Mouse (Mus musculus): ENCODE results near the gene Map3k20. TPM values are rescaled to one million over a fixed set of nuclear protein-coding genes. Genes with fewer than 3 reads are reported as not detected.

The Map3k20 gene
- total and polyA plus RNA-seq, 2 experiments from 2014 or later, result 3.4 to 8.5 TPM

- DNase-seq (ENCODE audit: low spot score), result no peak
- Histone ChIP-seq H3K4me3 (ENCODE audit: low read depth, low read length) (no peak overlapping the region), H3K4me1 (ENCODE audit: insufficient read depth, low read length) (no peaks in the 10 kb centered on the region), H3K27ac (ENCODE audit: low read depth, low read length) (no peak overlapping the region), H3K9ac (replicated peaks; ENCODE audit: low read length, poor library complexity, severe bottlenecking) (no peak overlapping the region), H3K9me3 (ENCODE audit: low read length) (no peaks in the 10 kb centered on the region), H3K36me3 (ENCODE audit: insufficient read depth, low read length) (no peaks in the 10 kb centered on the region), H3K4me2 (ENCODE audit: low read depth, low read length, poor library complexity, severe bottlenecking) (no peak overlapping the region), H3K27me3 (ENCODE audit: insufficient read depth, low read length) (no peaks in the 10 kb centered on the region)
- 86% methylated on average over 6 of the region's 6 CpGs for WGBS
- no peak for ATAC-seq (ENCODE audit: low FRiP score)
- no peak for TF ChIP-seq CTCF (IDR thresholded peaks at IDR 0.05)
Measured at GRCm38 (mm10) chr2:72390474-72390873, 105.0 kb downstream of the Map3k20 start.

- TF ChIP-seq CTCF (IDR thresholded peaks at IDR 0.05), result no peak
Measured at GRCm38 (mm10) chr2:72391024-72391423, 105.6 kb downstream of the Map3k20 start.

GRCm38 (mm10) chr2:72391721-72392120 is 106.3 kb downstream of the Map3k20 start:
- no peak for DNase-seq (ENCODE audit: low spot score)

More at GRCm38 (mm10) chr2:72391024-72391423, 105.6 kb downstream of the Map3k20 start:
- Histone ChIP-seq H3K36me3 (ENCODE audit: insufficient read depth, low read length) (no peaks in the 10 kb centered on the region), H3K27me3 (ENCODE audit: insufficient read depth, low read length) (no peaks in the 10 kb centered on the region), H3K4me1 (ENCODE audit: insufficient read depth, low read length) (no peaks in the 10 kb centered on the region), H3K9ac (replicated peaks; ENCODE audit: low read length, poor library complexity, severe bottlenecking) (no peak overlapping the region), H3K9me3 (ENCODE audit: low read length) (no peaks in the 10 kb centered on the region), H3K4me3 (ENCODE audit: low read depth, low read length) (no peak overlapping the region), H3K27ac (ENCODE audit: low read depth, low read length) (no peak overlapping the region), H3K4me2 (ENCODE audit: low read depth, low read length, poor library complexity, severe bottlenecking) (no peak overlapping the region)
- WGBS, result 28% methylated on average over 4 of the region's 4 CpGs
- DNase-seq (ENCODE audit: low spot score) (no peak), ATAC-seq (ENCODE audit: low FRiP score) (no peak)

GRCm38 (mm10) chr2:72392316-72392715 is 106.9 kb downstream of the Map3k20 start:
- no peak overlapping the region for H3K9ac ChIP-seq (replicated peaks; ENCODE audit: low read length, poor library complexity, severe bottlenecking)
- no peak overlapping the region for H3K27ac ChIP-seq (ENCODE audit: low read depth, low read length)
- H3K27me3 ChIP-seq (ENCODE audit: insufficient read depth, low read length), result no peaks in the 10 kb centered on the region; the same call in 1 of the 2 replicates
- H3K36me3 ChIP-seq (ENCODE audit: insufficient read depth, low read length), result no peaks in the 10 kb centered on the region
- H3K4me3 ChIP-seq (ENCODE audit: low read depth, low read length), result no peak overlapping the region
- H3K9me3 ChIP-seq (ENCODE audit: low read length), result no peaks in the 10 kb centered on the region
- no peak for TF ChIP-seq CTCF (IDR thresholded peaks at IDR 0.05)
- WGBS, result 70% methylated on average over 4 of the region's 4 CpGs
- H3K4me1 ChIP-seq (ENCODE audit: insufficient read depth, low read length), result no peaks in the 10 kb centered on the region
- ATAC-seq (ENCODE audit: low FRiP score), result no peak
- DNase-seq (ENCODE audit: low spot score), result peak; percentile 48
- H3K4me2 ChIP-seq (ENCODE audit: low read depth, low read length, poor library complexity, severe bottlenecking), result no peak overlapping the region

More at GRCm38 (mm10) chr2:72391721-72392120, 106.3 kb downstream of the Map3k20 start:
- no peak overlapping the region for H3K9ac ChIP-seq (replicated peaks; ENCODE audit: low read length, poor library complexity, severe bottlenecking)
- H3K4me2 ChIP-seq (ENCODE audit: low read depth, low read length, poor library complexity, severe bottlenecking), result no peak overlapping the region
- H3K4me1 ChIP-seq (ENCODE audit: insufficient read depth, low read length), result no peaks in the 10 kb centered on the region
- no peak overlapping the region for H3K27ac ChIP-seq (ENCODE audit: low read depth, low read length)
- no peak for ATAC-seq (ENCODE audit: low FRiP score)
- no peak overlapping the region for H3K4me3 ChIP-seq (ENCODE audit: low read depth, low read length)
- H3K36me3 ChIP-seq (ENCODE audit: insufficient read depth, low read length), result no peaks in the 10 kb centered on the region
- WGBS, result 95% methylated on average over 2 of the region's 2 CpGs
- no peaks in the 10 kb centered on the region for H3K9me3 ChIP-seq (ENCODE audit: low read length)
- no peak for TF ChIP-seq CTCF (IDR thresholded peaks at IDR 0.05)
- no peaks in the 10 kb centered on the region for H3K27me3 ChIP-seq (ENCODE audit: insufficient read depth, low read length)

- Histone ChIP-seq H3K4me2 (ENCODE audit: low read depth, low read length, poor library complexity, severe bottlenecking) (no peak overlapping the region), H3K4me3 (ENCODE audit: low read depth, low read length) (no peak overlapping the region), H3K9ac (replicated peaks; ENCODE audit: low read length, poor library complexity, severe bottlenecking) (no peak overlapping the region), H3K27ac (ENCODE audit: low read depth, low read length) (no peak overlapping the region), H3K9me3 (ENCODE audit: low read length) (no peaks in the 10 kb centered on the region), H3K4me1 (ENCODE audit: insufficient read depth, low read length) (no peaks in the 10 kb centered on the region), H3K27me3 (ENCODE audit: insufficient read depth, low read length) (no peaks in the 10 kb centered on the region; the same call in 1 of the 2 replicates), H3K36me3 (ENCODE audit: insufficient read depth, low read length) (no peaks in the 10 kb centered on the region)
- WGBS, result 81% methylated on average over 6 of the region's 6 CpGs
- ATAC-seq (ENCODE audit: low FRiP score) (no peak), DNase-seq (ENCODE audit: low spot score) (no peak)
- no peak for TF ChIP-seq CTCF (IDR thresholded peaks at IDR 0.05)
Measured at GRCm38 (mm10) chr2:72396934-72397333, 111.5 kb downstream of the Map3k20 start.

- H3K4me1 ChIP-seq (ENCODE audit: insufficient read depth, low read length), result no peaks in the 10 kb centered on the region
- DNase-seq (ENCODE audit: low spot score) (no peak), ATAC-seq (ENCODE audit: low FRiP score) (no peak)
- peak; percentile 53 for TF ChIP-seq CTCF (IDR thresholded peaks at IDR 0.05)
- WGBS, result 28% methylated on average over 13 of the region's 13 CpGs
- no peaks in the 10 kb centered on the region; the same call in 1 of the 2 replicates for H3K27me3 ChIP-seq (ENCODE audit: insufficient read depth, low read length)
- no peak overlapping the region for H3K4me3 ChIP-seq (ENCODE audit: low read depth, low read length)
- H3K27ac ChIP-seq (ENCODE audit: low read depth, low read length), result no peak overlapping the region
- H3K4me2 ChIP-seq (ENCODE audit: low read depth, low read length, poor library complexity, severe bottlenecking), result no peak overlapping the region
- H3K9me3 ChIP-seq (ENCODE audit: low read length), result no peaks in the 10 kb centered on the region
- H3K36me3 ChIP-seq (ENCODE audit: insufficient read depth, low read length), result no peaks in the 10 kb centered on the region
- no peak overlapping the region for H3K9ac ChIP-seq (replicated peaks; ENCODE audit: low read length, poor library complexity, severe bottlenecking)
Measured at GRCm38 (mm10) chr2:72398227-72398626, 112.8 kb downstream of the Map3k20 start.
